Mouse (Mus musculus) small intestine, adult 2 months (tissue): ENCODE measurements around the gene Ssh3.

Source experiments
- CTCF ChIP-seq: fragments of 200-500 bp; IDR thresholded peaks from 2 replicates; pipeline ENCODE4 v1.5.1; 2012; ENCODE audit warnings: low read depth, mild to moderate bottlenecking, control low read depth, inconsistent platforms, low read length, moderate library complexity, mixed read lengths; ENCODE audit not compliant: insufficient replicate concordance, insufficient read length; ENCODE audit errors: extremely low read depth
- POLR2A ChIP-seq: fragments of 200-500 bp; IDR thresholded peaks from 2 replicates; pipeline ENCODE4 v1.6.1; 2012; ENCODE audit warnings: low read depth, mild to moderate bottlenecking, control low read depth, inconsistent platforms, low read length, moderate library complexity

- no peak for TF ChIP-seq CTCF
- no peak for TF ChIP-seq POLR2A
Observed at GRCm38 (mm10) chr19:4242416-4242815, 26.6 kb downstream of the Ssh3 start.
